Mouse (Mus musculus) heart, embryonic 13.5 days (tissue): ENCODE results near the gene Rapgef2. TPM values are rescaled to one million over a fixed set of nuclear protein-coding genes. Genes with fewer than 3 reads are reported as not detected.

Experiments used
- ATAC-seq: fragments of 200-750 bp; cut with Nextera tagmentation; 2 replicates; pipeline ENCODE4 v1.8.0; 2017; ENCODE audit warnings: moderate TSS enrichment; ENCODE audit not compliant: insufficient number of reproducible peaks, low FRiP score, low TSS enrichment; ENCODE audit errors: extremely low read depth
- H3K27ac ChIP-seq: fragments of 300-500 bp; sonication (generic); replicated peaks from 2 replicates; pipeline ENCODE4 v1.5.1; 2015; ENCODE audit warnings: moderate library complexity, mild to moderate bottlenecking, inconsistent platforms
- H3K27me3 ChIP-seq: fragments of 300-500 bp; sonication (generic); replicated peaks from 2 replicates; pipeline ENCODE4 v1.6.1; 2015; ENCODE audit warnings: mild to moderate bottlenecking, inconsistent platforms
- H3K36me3 ChIP-seq: fragments of 300-500 bp; sonication (generic); 2 replicates; pipeline ENCODE4 v1.6.1; 2015; ENCODE audit warnings: mild to moderate bottlenecking, inconsistent platforms
- H3K4me1 ChIP-seq: fragments of 300-500 bp; sonication (generic); 2 replicates; pipeline ENCODE4 v1.6.1; 2015; ENCODE audit warnings: inconsistent platforms
- H3K4me2 ChIP-seq: fragments of 300-500 bp; sonication (generic); 2 replicates; pipeline ENCODE4 v1.6.1; 2015; ENCODE audit warnings: inconsistent platforms, mild to moderate bottlenecking, moderate library complexity
- H3K4me3 ChIP-seq: fragments of 300-500 bp; sonication (generic); 2 replicates; pipeline ENCODE4 v1.5.1; 2015; ENCODE audit warnings: moderate library complexity, mild to moderate bottlenecking, inconsistent platforms
- H3K9ac ChIP-seq: fragments of 300-500 bp; sonication (generic); 2 replicates; pipeline ENCODE4 v1.6.1; 2015; ENCODE audit warnings: inconsistent platforms, mild to moderate bottlenecking, moderate library complexity
- H3K9me3 ChIP-seq: fragments of 300-500 bp; sonication (generic); 2 replicates; pipeline ENCODE4 v1.6.1; 2016; ENCODE audit warnings: inconsistent platforms
- WGBS: fragments of 180-500 bp; shearing (Covaris S2); methylation state at CpG from one replicate; pipeline ENCODE4 v1.1.7; 2015; ENCODE audit warnings: mixed read lengths; 5-methylcytosine and 5-hydroxymethylcytosine counted together
- polyA plus RNA-seq: library from polyadenylated mRNA; unstranded; fragments of >200 nt; fragmentation: Nextera tagmentation; extraction: Ambion mirVana; gene quantifications from 2 replicates; pipeline ENCODE4 v1.2.1, GENCODE M21; 2015

Gene Rapgef2
- polyA plus RNA-seq, 1 experiment from 2014 or later: 4.1 TPM

GRCm38 (mm10) chr3:79275856-79276645 is 10.3 kb downstream of the Rapgef2 start:
- WGBS: 85% methylated on average over 11 of the region's 11 CpGs
- Histone ChIP-seq H3K9me3 (no peaks in the 10 kb centered on the region), H3K4me1 (peaks cover 26% of the 10 kb centered on the region), H3K36me3 (no peaks in the 10 kb centered on the region), H3K27me3 (no peaks in the 10 kb centered on the region), H3K4me3 (no peak overlapping the region), H3K9ac (no peak overlapping the region), H3K4me2 (no peak overlapping the region), H3K27ac (no peak overlapping the region)
- no peak for ATAC-seq

- peaks cover 42% of the 10 kb centered on the region for H3K4me1 ChIP-seq
- WGBS: 25% methylated on average over 1 of the region's 1 CpGs
- no peak overlapping the region for H3K9ac ChIP-seq
- no peaks in the 10 kb centered on the region for H3K9me3 ChIP-seq
- no peaks in the 10 kb centered on the region for H3K36me3 ChIP-seq
- H3K4me2 ChIP-seq: no peak overlapping the region
- no peak overlapping the region for H3K4me3 ChIP-seq
- H3K27me3 ChIP-seq: no peaks in the 10 kb centered on the region
- no peak for ATAC-seq
- no peak overlapping the region for H3K27ac ChIP-seq
Observed at GRCm38 (mm10) chr3:79273350-79273749, 13.0 kb downstream of the Rapgef2 start.

- Histone ChIP-seq H3K4me3 (no peak overlapping the region), H3K36me3 (no peaks in the 10 kb centered on the region), H3K27me3 (no peaks in the 10 kb centered on the region), H3K4me1 (peaks cover 40% of the 10 kb centered on the region), H3K9me3 (no peaks in the 10 kb centered on the region), H3K4me2 (no peak overlapping the region), H3K9ac (no peak overlapping the region), H3K27ac (no peak overlapping the region)
- ATAC-seq: no peak
- 51% methylated on average over 4 of the region's 4 CpGs for WGBS
Observed at GRCm38 (mm10) chr3:79272939-79273338, 13.4 kb downstream of the Rapgef2 start.

GRCm38 (mm10) chr3:79270980-79271555 is 15.2 kb downstream of the Rapgef2 start:
- no peak for ATAC-seq
- WGBS: 66% methylated on average over 12 of the region's 12 CpGs

GRCm38 (mm10) chr3:79269872-79270271 is 16.4 kb downstream of the Rapgef2 start:
- peaks cover 55% of the 10 kb centered on the region for H3K4me1 ChIP-seq
- H3K27me3 ChIP-seq: no peaks in the 10 kb centered on the region
- 76% methylated on average over 8 of the region's 8 CpGs for WGBS
- no peak overlapping the region for H3K9ac ChIP-seq
- no peak overlapping the region for H3K27ac ChIP-seq
- no peak overlapping the region for H3K4me3 ChIP-seq
- H3K36me3 ChIP-seq: no peaks in the 10 kb centered on the region
- H3K4me2 ChIP-seq: no peak overlapping the region
- no peaks in the 10 kb centered on the region for H3K9me3 ChIP-seq
- no peak for ATAC-seq

More at GRCm38 (mm10) chr3:79270980-79271555, 15.2 kb downstream of the Rapgef2 start:
- H3K4me1 ChIP-seq: peaks cover 55% of the 10 kb centered on the region
- no peak overlapping the region for H3K4me2 ChIP-seq
- no peaks in the 10 kb centered on the region for H3K36me3 ChIP-seq
- H3K27ac ChIP-seq: no peak overlapping the region
- H3K27me3 ChIP-seq: no peaks in the 10 kb centered on the region
- no peak overlapping the region for H3K4me3 ChIP-seq
- no peak overlapping the region for H3K9ac ChIP-seq
- H3K9me3 ChIP-seq: no peaks in the 10 kb centered on the region

- H3K9ac ChIP-seq: no peak overlapping the region
- H3K27me3 ChIP-seq: no peaks in the 10 kb centered on the region
- H3K36me3 ChIP-seq: no peaks in the 10 kb centered on the region
- H3K4me2 ChIP-seq: no peak overlapping the region
- 71% methylated on average over 6 of the region's 6 CpGs for WGBS
- ATAC-seq: no peak
- H3K4me3 ChIP-seq: no peak overlapping the region
- peaks cover 41% of the 10 kb centered on the region for H3K4me1 ChIP-seq
- no peaks in the 10 kb centered on the region for H3K9me3 ChIP-seq
- no peak overlapping the region for H3K27ac ChIP-seq
Observed at GRCm38 (mm10) chr3:79266976-79267375, 19.3 kb downstream of the Rapgef2 start.

- no peak overlapping the region for H3K9ac ChIP-seq
- no peak overlapping the region for H3K4me3 ChIP-seq
- H3K9me3 ChIP-seq: no peaks in the 10 kb centered on the region
- peaks cover 12% of the 10 kb centered on the region for H3K4me1 ChIP-seq
- ATAC-seq: no peak
- no peak overlapping the region for H3K27ac ChIP-seq
- H3K4me2 ChIP-seq: no peak overlapping the region
- WGBS: 54% methylated on average over 6 of the region's 6 CpGs
- H3K36me3 ChIP-seq: no peaks in the 10 kb centered on the region
- no peaks in the 10 kb centered on the region for H3K27me3 ChIP-seq
Observed at GRCm38 (mm10) chr3:79261816-79262316, 24.5 kb downstream of the Rapgef2 start.

- Histone ChIP-seq H3K27ac (no peak overlapping the region), H3K36me3 (no peaks in the 10 kb centered on the region; the same call in 1 of the 2 replicates), H3K4me1 (peaks cover 29% of the 10 kb centered on the region), H3K27me3 (no peaks in the 10 kb centered on the region), H3K9me3 (0 out of 2 replicates have a peak, but pooled peaks cover 5% of the 10 kb centered on the region), H3K9ac (no peak overlapping the region), H3K4me2 (no peak overlapping the region), H3K4me3 (no peak overlapping the region)
- no peak for ATAC-seq
- WGBS: 76% methylated on average over 3 of the region's 3 CpGs
Observed at GRCm38 (mm10) chr3:79254023-79254422, 32.3 kb downstream of the Rapgef2 start.

GRCm38 (mm10) chr3:79253416-79253815 is 32.9 kb downstream of the Rapgef2 start:
- Histone ChIP-seq H3K27me3 (no peaks in the 10 kb centered on the region), H3K4me2 (peak overlapping the region; percentile 34; the same call in 1 of the 2 replicates), H3K36me3 (no peaks in the 10 kb centered on the region; the same call in 1 of the 2 replicates), H3K4me1 (peaks cover 33% of the 10 kb centered on the region), H3K27ac (peak overlapping the region; percentile 28; the same call in 1 of the 2 replicates), H3K9me3 (0 out of 2 replicates have a peak, but pooled peaks cover 5% of the 10 kb centered on the region), H3K4me3 (no peak overlapping the region), H3K9ac (peak overlapping the region; percentile 19; the same call in 1 of the 2 replicates)
- no peak for ATAC-seq
- WGBS: 62% methylated on average over 9 of the region's 9 CpGs

GRCm38 (mm10) chr3:79252921-79253394 is 33.4 kb downstream of the Rapgef2 start:
- peaks cover 38% of the 10 kb centered on the region for H3K4me1 ChIP-seq
- H3K36me3 ChIP-seq: no peaks in the 10 kb centered on the region; the same call in 1 of the 2 replicates
- 51% methylated on average over 5 of the region's 5 CpGs for WGBS
- H3K9me3 ChIP-seq: 0 out of 2 replicates have a peak, but pooled peaks cover 5% of the 10 kb centered on the region
- H3K27ac ChIP-seq: peak overlapping the region; percentile 28; the same call in 1 of the 2 replicates
- no peak for ATAC-seq
- peak overlapping the region; percentile 28; the same call in 1 of the 2 replicates for H3K9ac ChIP-seq
- no peak overlapping the region for H3K4me3 ChIP-seq
- peak overlapping the region; percentile 34 for H3K4me2 ChIP-seq
- H3K27me3 ChIP-seq: no peaks in the 10 kb centered on the region

GRCm38 (mm10) chr3:79249955-79250354 is 36.4 kb downstream of the Rapgef2 start:
- no peak overlapping the region for H3K9ac ChIP-seq
- no peak overlapping the region for H3K4me2 ChIP-seq
- H3K36me3 ChIP-seq: no peaks in the 10 kb centered on the region; the same call in 1 of the 2 replicates
- no peak overlapping the region for H3K27ac ChIP-seq
- peaks cover 59% of the 10 kb centered on the region for H3K4me1 ChIP-seq
- H3K27me3 ChIP-seq: no peaks in the 10 kb centered on the region
- H3K4me3 ChIP-seq: no peak overlapping the region
- WGBS: 72% methylated on average over 1 of the region's 1 CpGs
- no peak for ATAC-seq
- 0 out of 2 replicates have a peak, but pooled peaks cover 5% of the 10 kb centered on the region for H3K9me3 ChIP-seq
